Mouse (Mus musculus): ENCODE data around the gene Zfyve27. TPM values are rescaled to one million over a fixed set of nuclear protein-coding genes. Genes with fewer than 3 reads are reported as not detected.

The Zfyve27 gene
- total and polyA plus RNA-seq, 2 experiments from 2014 or later = 48.8 to 83.9 TPM

GRCm38 (mm10) chr19:42230986-42231385 lies 67.2 kb downstream of the Zfyve27 start:
- WGBS = 93% methylated on average over 13 of the region's 13 CpGs
- TF ChIP-seq CTCF (IDR thresholded peaks at IDR 0.05) = no peak
- Histone ChIP-seq H3K4me3 (ENCODE audit: low read depth, low read length) (no peak overlapping the region), H3K36me3 (ENCODE audit: insufficient read depth, low read length) (no peaks in the 10 kb centered on the region), H3K9me3 (ENCODE audit: low read length) (no peaks in the 10 kb centered on the region), H3K27ac (ENCODE audit: low read depth, low read length) (no peak overlapping the region), H3K4me1 (ENCODE audit: insufficient read depth, low read length) (no peaks in the 10 kb centered on the region), H3K9ac (replicated peaks; ENCODE audit: low read length, poor library complexity, severe bottlenecking) (no peak overlapping the region), H3K27me3 (ENCODE audit: insufficient read depth, low read length) (no peaks in the 10 kb centered on the region), H3K4me2 (ENCODE audit: low read depth, low read length, poor library complexity, severe bottlenecking) (no peak overlapping the region)
- DNase-seq (ENCODE audit: low spot score) (no peak), ATAC-seq (ENCODE audit: low FRiP score) (no peak)

- H3K4me3 ChIP-seq (ENCODE audit: low read depth, low read length) = no peak overlapping the region
- no peak for DNase-seq (ENCODE audit: low spot score)
- TF ChIP-seq CTCF (IDR thresholded peaks at IDR 0.05) = no peak
- no peak for ATAC-seq (ENCODE audit: low FRiP score)
- no peak overlapping the region for H3K9ac ChIP-seq (replicated peaks; ENCODE audit: low read length, poor library complexity, severe bottlenecking)
- no peak overlapping the region for H3K4me2 ChIP-seq (ENCODE audit: low read depth, low read length, poor library complexity, severe bottlenecking)
- WGBS = 32% methylated on average over 4 of the region's 4 CpGs
- H3K9me3 ChIP-seq (ENCODE audit: low read length) = no peaks in the 10 kb centered on the region
- H3K4me1 ChIP-seq (ENCODE audit: insufficient read depth, low read length) = no peaks in the 10 kb centered on the region
- no peaks in the 10 kb centered on the region for H3K36me3 ChIP-seq (ENCODE audit: insufficient read depth, low read length)
- no peak overlapping the region for H3K27ac ChIP-seq (ENCODE audit: low read depth, low read length)
- no peaks in the 10 kb centered on the region for H3K27me3 ChIP-seq (ENCODE audit: insufficient read depth, low read length)
These were observed 74.0 kb downstream of the Zfyve27 start for GRCm38 (mm10) chr19:42237602-42238340.

- Histone ChIP-seq H3K27ac (ENCODE audit: low read depth, low read length) (no peak overlapping the region), H3K4me1 (ENCODE audit: insufficient read depth, low read length) (no peaks in the 10 kb centered on the region), H3K9ac (replicated peaks; ENCODE audit: low read length, poor library complexity, severe bottlenecking) (no peak overlapping the region), H3K36me3 (ENCODE audit: insufficient read depth, low read length) (no peaks in the 10 kb centered on the region), H3K27me3 (ENCODE audit: insufficient read depth, low read length) (no peaks in the 10 kb centered on the region), H3K9me3 (ENCODE audit: low read length) (no peaks in the 10 kb centered on the region), H3K4me3 (ENCODE audit: low read depth, low read length) (no peak overlapping the region), H3K4me2 (ENCODE audit: low read depth, low read length, poor library complexity, severe bottlenecking) (no peak overlapping the region)
- TF ChIP-seq CTCF (IDR thresholded peaks at IDR 0.05) = no peak
- WGBS = 79% methylated on average over 7 of the region's 7 CpGs
- ATAC-seq (ENCODE audit: low FRiP score) (no peak), DNase-seq (ENCODE audit: low spot score) (no peak)
These were observed 74.6 kb downstream of the Zfyve27 start for GRCm38 (mm10) chr19:42238341-42238715.

GRCm38 (mm10) chr19:42240881-42241280 lies 77.1 kb downstream of the Zfyve27 start:
- no peaks in the 10 kb centered on the region for H3K9me3 ChIP-seq (ENCODE audit: low read length)
- no peaks in the 10 kb centered on the region for H3K4me1 ChIP-seq (ENCODE audit: insufficient read depth, low read length)
- no peaks in the 10 kb centered on the region for H3K36me3 ChIP-seq (ENCODE audit: insufficient read depth, low read length)
- no peaks in the 10 kb centered on the region for H3K27me3 ChIP-seq (ENCODE audit: insufficient read depth, low read length)
- no peak overlapping the region for H3K9ac ChIP-seq (replicated peaks; ENCODE audit: low read length, poor library complexity, severe bottlenecking)
- DNase-seq (ENCODE audit: low spot score) (no peak), ATAC-seq (ENCODE audit: low FRiP score) (no peak)
- WGBS = 49% methylated on average over 8 of the region's 8 CpGs
- H3K4me3 ChIP-seq (ENCODE audit: low read depth, low read length) = no peak overlapping the region
- TF ChIP-seq CTCF (IDR thresholded peaks at IDR 0.05) = no peak
- no peak overlapping the region for H3K4me2 ChIP-seq (ENCODE audit: low read depth, low read length, poor library complexity, severe bottlenecking)
- no peak overlapping the region for H3K27ac ChIP-seq (ENCODE audit: low read depth, low read length)

DNA sequence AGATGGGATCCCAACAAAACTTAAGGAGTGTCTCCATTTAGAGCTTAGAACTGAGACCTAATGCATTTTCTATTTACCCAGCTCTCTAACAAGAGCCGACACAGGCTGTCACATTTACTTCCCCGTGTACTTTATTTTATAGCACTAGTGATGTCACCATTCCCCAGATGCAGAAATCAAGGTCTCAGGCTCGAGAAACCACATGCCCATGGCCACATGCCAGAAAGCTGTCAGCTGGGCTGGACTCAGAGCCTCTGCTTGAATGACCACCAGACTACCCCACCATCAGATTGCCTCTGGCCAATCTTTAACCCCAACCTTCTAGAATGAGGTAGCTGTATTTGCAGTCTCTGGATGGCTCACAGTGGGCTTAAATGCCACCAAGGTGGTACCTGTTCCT lies 79.7 kb downstream of the Zfyve27 start:
- no peak overlapping the region for H3K4me2 ChIP-seq (ENCODE audit: low read depth, low read length, poor library complexity, severe bottlenecking)
- 71% methylated on average over 3 of the region's 3 CpGs for WGBS
- H3K27me3 ChIP-seq (ENCODE audit: insufficient read depth, low read length) = no peaks in the 10 kb centered on the region
- DNase-seq (ENCODE audit: low spot score) = no peak
- no peak overlapping the region for H3K9ac ChIP-seq (replicated peaks; ENCODE audit: low read length, poor library complexity, severe bottlenecking)
- no peak overlapping the region for H3K27ac ChIP-seq (ENCODE audit: low read depth, low read length)
- H3K36me3 ChIP-seq (ENCODE audit: insufficient read depth, low read length) = no peaks in the 10 kb centered on the region
- no peaks in the 10 kb centered on the region for H3K4me1 ChIP-seq (ENCODE audit: insufficient read depth, low read length)
- no peak for ATAC-seq (ENCODE audit: low FRiP score)
- H3K9me3 ChIP-seq (ENCODE audit: low read length) = no peaks in the 10 kb centered on the region
- H3K4me3 ChIP-seq (ENCODE audit: low read depth, low read length) = no peak overlapping the region
- TF ChIP-seq CTCF (IDR thresholded peaks at IDR 0.05) = no peak

Other genes starting within 250 kb of the Zfyve27 start
- 18.0 and 28.8 TPM in 2 replicates for gene Exosc1, start 230.5 kb upstream of the Zfyve27 start, total RNA-seq (2014; rRNA removed)
- gene Exosc1, start 230.5 kb upstream of the Zfyve27 start, polyA plus RNA-seq (2015; fragmentation: Nextera tagmentation; extraction: Ambion mirVana) = 61.2 and 62.3 TPM in 2 replicates
- gene Zdhhc16, start 230.5 kb upstream of the Zfyve27 start, total RNA-seq (2014; rRNA removed) = 49.2 and 61.9 TPM in 2 replicates
- 86.7 and 91.0 TPM in 2 replicates for gene Zdhhc16, start 230.5 kb upstream of the Zfyve27 start, polyA plus RNA-seq (2015; fragmentation: Nextera tagmentation; extraction: Ambion mirVana)
- 45.7 and 62.5 TPM in 2 replicates for gene Mms19, start 182.8 kb upstream of the Zfyve27 start, total RNA-seq (2014; rRNA removed)
- gene Mms19, start 182.8 kb upstream of the Zfyve27 start, polyA plus RNA-seq (2015; fragmentation: Nextera tagmentation; extraction: Ambion mirVana) = 26.1 TPM in 2 replicates
- 17.5 and 22.1 TPM in 2 replicates for gene Ubtd1, start 182.2 kb upstream of the Zfyve27 start, total RNA-seq (2014; rRNA removed)
- 12.2 and 12.8 TPM in 2 replicates for gene Ubtd1, start 182.2 kb upstream of the Zfyve27 start, polyA plus RNA-seq (2015; fragmentation: Nextera tagmentation; extraction: Ambion mirVana)
- gene Ankrd2, start 128.0 kb upstream of the Zfyve27 start, total RNA-seq (2014; rRNA removed) = 0.71 and 1.7 TPM in 2 replicates
- gene Ankrd2, start 128.0 kb upstream of the Zfyve27 start, polyA plus RNA-seq (2015; fragmentation: Nextera tagmentation; extraction: Ambion mirVana) = 0.81 and 2.4 TPM in 2 replicates
- 3.1 TPM in 2 replicates for gene Hoga1, start 118.3 kb upstream of the Zfyve27 start, total RNA-seq (2014; rRNA removed)
- 3.4 and 4.0 TPM in 2 replicates for gene Hoga1, start 118.3 kb upstream of the Zfyve27 start, polyA plus RNA-seq (2015; fragmentation: Nextera tagmentation; extraction: Ambion mirVana)
- gene 4933411K16Rik, start 111.7 kb upstream of the Zfyve27 start, total RNA-seq (2014; rRNA removed) = 0.24 TPM in 1 of 2 replicates, not detected in the other
- gene 4933411K16Rik, start 111.7 kb upstream of the Zfyve27 start, polyA plus RNA-seq (2015; fragmentation: Nextera tagmentation; extraction: Ambion mirVana) = not detected in 2 replicates
- gene Morn4, start 77.6 kb upstream of the Zfyve27 start, total RNA-seq (2014; rRNA removed) = 47.2 and 47.5 TPM in 2 replicates
- gene Morn4, start 77.6 kb upstream of the Zfyve27 start, polyA plus RNA-seq (2015; fragmentation: Nextera tagmentation; extraction: Ambion mirVana) = 122 and 123 TPM in 2 replicates
- 19.3 and 21.9 TPM in 2 replicates for gene Pi4k2a, start 73.5 kb upstream of the Zfyve27 start, total RNA-seq (2014; rRNA removed)
- 30.6 and 33.0 TPM in 2 replicates for gene Pi4k2a, start 73.5 kb upstream of the Zfyve27 start, polyA plus RNA-seq (2015; fragmentation: Nextera tagmentation; extraction: Ambion mirVana)
- 9.3 and 11.5 TPM in 2 replicates for gene Avpi1, start 34.9 kb upstream of the Zfyve27 start, total RNA-seq (2014; rRNA removed)
- 11.9 and 13.7 TPM in 2 replicates for gene Avpi1, start 34.9 kb upstream of the Zfyve27 start, polyA plus RNA-seq (2015; fragmentation: Nextera tagmentation; extraction: Ambion mirVana)
- gene Marveld1, start 16.6 kb upstream of the Zfyve27 start, total RNA-seq (2014; rRNA removed) = 14.7 and 15.1 TPM in 2 replicates
- gene Marveld1, start 16.6 kb upstream of the Zfyve27 start, polyA plus RNA-seq (2015; fragmentation: Nextera tagmentation; extraction: Ambion mirVana) = 2.9 and 3.6 TPM in 2 replicates
- gene Sfrp5, start 38.3 kb downstream of the Zfyve27 start, total RNA-seq (2014; rRNA removed) = 1.6 and 3.8 TPM in 2 replicates
- gene Sfrp5, start 38.3 kb downstream of the Zfyve27 start, polyA plus RNA-seq (2015; fragmentation: Nextera tagmentation; extraction: Ambion mirVana) = 2.7 and 2.8 TPM in 2 replicates
- gene Golga7b, start 83.6 kb downstream of the Zfyve27 start, total RNA-seq (2014; rRNA removed) = 92.0 and 92.8 TPM in 2 replicates
- 68.9 and 70.3 TPM in 2 replicates for gene Golga7b, start 83.6 kb downstream of the Zfyve27 start, polyA plus RNA-seq (2015; fragmentation: Nextera tagmentation; extraction: Ambion mirVana)